Mouse (Mus musculus) left cerebral cortex, postnatal 25 days (tissue): ENCODE measurements around the gene Rbks. TPM values are rescaled to one million over a fixed set of nuclear protein-coding genes. Genes with fewer than 3 reads are reported as not detected.
"Not testable (repeated sequence)": the region's sequence is repeated elsewhere in the genome, so short reads cannot be mapped to it uniquely, and the experiment has no call there.

Source experiments
- DNase-seq, 2 experiments: peaks; one replicate each; pipeline ENCODE4 v3.0.0; 2022; ENCODE audit warnings: low spot score in 2 of 2, mixed read lengths in 1 of 2
- intact Hi-C: fragments of 180-260 bp; cut with DNase I; formaldehyde crosslinking; loops from one replicate; pipeline ENCODE4 v1.15.1; 2025
- total RNA-seq, 2 experiments: library from RNA; stranded (reverse); gene quantifications; 2 replicates each; pipeline ENCODE4 v1.2.3; 2021

Rbks gene
- total RNA-seq, 2 experiments from 2014 or later = 3.0 to 3.3 TPM

- DNase-seq, intact Hi-C loops: not testable (repeated sequence)
Measured at GRCm38 (mm10) chr5:31631169-31631568, 66.3 kb downstream of the Rbks start.

GRCm38 (mm10) chr5:31630064-31630463, 67.4 kb downstream of the Rbks start:
- DNase-seq = no peak
- intact Hi-C loops = no loop called here

- DNase-seq = no peak
- intact Hi-C loops = no loop called here
Measured at GRCm38 (mm10) chr5:31628555-31628954, 68.9 kb downstream of the Rbks start.

GRCm38 (mm10) chr5:31627562-31628526, 69.6 kb downstream of the Rbks start:
- intact Hi-C loops = no loop called here
- no peak for DNase-seq

GRCm38 (mm10) chr5:31627117-31627516, 70.3 kb downstream of the Rbks start:
- intact Hi-C loops = no loop called here
- no peak for DNase-seq

GRCm38 (mm10) chr5:31620326-31620725, 77.1 kb downstream of the Rbks start:
- intact Hi-C loops = no loop called here
- DNase-seq = no peak

- intact Hi-C loops = no loop called here
- DNase-seq = no peak
Measured at GRCm38 (mm10) chr5:31614339-31615025, 82.9 kb downstream of the Rbks start.

- peak; percentile 82 to 85 for DNase-seq
- intact Hi-C loops = no loop called here
Measured at GRCm38 (mm10) chr5:31613852-31614286, 83.6 kb downstream of the Rbks start.

GRCm38 (mm10) chr5:31611186-31611585, 86.2 kb downstream of the Rbks start:
- DNase-seq = no peak
- intact Hi-C loops = no loop called here

GRCm38 (mm10) chr5:31610376-31611086, 86.9 kb downstream of the Rbks start:
- intact Hi-C loops = no loop called here
- no peak for DNase-seq

- no peak for DNase-seq
- intact Hi-C loops = no loop called here
Measured at GRCm38 (mm10) chr5:31606151-31606550, 91.3 kb downstream of the Rbks start.

- intact Hi-C loops = no loop called here
- DNase-seq = no peak
Measured at GRCm38 (mm10) chr5:31603766-31604165, 93.7 kb downstream of the Rbks start.

GRCm38 (mm10) chr5:31602377-31602776, 95.0 kb downstream of the Rbks start:
- peak; percentile 36 to 93 for DNase-seq
- intact Hi-C loops = no loop called here

GRCm38 (mm10) chr5:31601162-31601722, 96.2 kb downstream of the Rbks start:
- no peak for DNase-seq
- intact Hi-C loops = no loop called here

GRCm38 (mm10) chr5:31599161-31599560, 98.3 kb downstream of the Rbks start:
- intact Hi-C loops = loop anchor here (5.0 to 10.0 kb wide), 3 partner anchors 37 to 436 kb away; no protein-coding TSS in a partner anchor
- no peak for DNase-seq

- DNase-seq = peak in 1 of 2 experiments; percentile 49
- intact Hi-C loops = loop anchor here (5.0 to 10.0 kb wide), 3 partner anchors 36 to 436 kb away; no protein-coding TSS in a partner anchor
Measured at GRCm38 (mm10) chr5:31598579-31598978, 98.8 kb downstream of the Rbks start.

- peak in 1 of 2 experiments; percentile 27 for DNase-seq
- intact Hi-C loops = loop anchor here (5.0 to 10.0 kb wide), 3 partner anchors 36 to 437 kb away; no protein-coding TSS in a partner anchor
Measured at GRCm38 (mm10) chr5:31598121-31598520, 99.3 kb downstream of the Rbks start.

- intact Hi-C loops = loop anchor here (2.0 to 10.0 kb wide), 5 partner anchors 27 to 541 kb away; no protein-coding TSS in a partner anchor
Measured at GRCm38 (mm10) chr5:31597430-31597944, 99.9 kb downstream of the Rbks start.

More at GRCm38 (mm10) chr5:31597430-31597944, 99.9 kb downstream of the Rbks start:
- DNase-seq = no peak
